Mouse (Mus musculus): ENCODE measurements around the gene Chrna10. TPM values are rescaled to one million over a fixed set of nuclear protein-coding genes. Genes with fewer than 3 reads are reported as not detected.

The Chrna10 gene
- total and polyA plus RNA-seq, 2 experiments: 0.04 TPM; not detected in 1

DNA sequence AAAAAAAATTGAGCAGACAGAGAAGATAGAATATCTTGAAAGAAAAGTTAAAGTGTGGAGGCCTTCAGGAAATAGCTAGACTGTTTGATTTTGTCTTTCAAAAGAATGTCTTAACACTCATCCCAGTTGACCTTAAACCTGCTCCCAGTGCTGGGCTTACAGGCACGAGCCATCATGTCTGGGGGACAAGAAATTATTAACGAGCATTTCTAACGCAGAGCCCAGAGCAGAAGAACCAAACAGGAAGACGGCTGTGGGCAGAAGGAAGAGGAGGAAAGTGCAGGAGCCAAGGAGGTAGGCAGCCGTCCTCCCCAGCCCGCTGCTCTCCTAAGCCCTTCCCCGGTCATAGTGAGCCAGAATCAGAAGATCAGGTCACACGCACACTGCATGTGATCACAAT is 36.3 kb downstream of the Chrna10 start:
- Histone ChIP-seq H3K27me3 (ENCODE audit: control insufficient read depth, insufficient read depth, low read length) (no peaks in the 10 kb centered on the region), H3K79me2 (ENCODE audit: control insufficient read depth, insufficient read depth, low read length) (no peaks in the 10 kb centered on the region), H3K36me3 (ENCODE audit: control insufficient read depth, insufficient read depth, low read length) (peaks cover 22% of the 10 kb centered on the region; the same call in 1 of the 2 replicates), H3K9ac (ENCODE audit: low read depth, low read length) (no peak overlapping the region), H3K4me3 (ENCODE audit: insufficient read depth, low read depth, low read length) (no peak overlapping the region), H3K4me1 (ENCODE audit: control insufficient read depth, insufficient read depth, low read length) (no peaks in the 10 kb centered on the region), H3K27ac (replicated peaks; ENCODE audit: insufficient read depth, low read depth, low read length) (no peak overlapping the region)
- DNase-seq (ENCODE audit: extremely low read depth, low read depth, low spot score): no peak
- WGBS: 87% methylated on average over 8 of the region's 8 CpGs
- TF ChIP-seq POLR2A (IDR thresholded peaks at IDR 0.05; ENCODE audit: extremely low read depth, insufficient read depth, low read length) (no peak), CTCF (IDR thresholded peaks at IDR 0.05; ENCODE audit: low read depth, low read length) (no peak)

DNA sequence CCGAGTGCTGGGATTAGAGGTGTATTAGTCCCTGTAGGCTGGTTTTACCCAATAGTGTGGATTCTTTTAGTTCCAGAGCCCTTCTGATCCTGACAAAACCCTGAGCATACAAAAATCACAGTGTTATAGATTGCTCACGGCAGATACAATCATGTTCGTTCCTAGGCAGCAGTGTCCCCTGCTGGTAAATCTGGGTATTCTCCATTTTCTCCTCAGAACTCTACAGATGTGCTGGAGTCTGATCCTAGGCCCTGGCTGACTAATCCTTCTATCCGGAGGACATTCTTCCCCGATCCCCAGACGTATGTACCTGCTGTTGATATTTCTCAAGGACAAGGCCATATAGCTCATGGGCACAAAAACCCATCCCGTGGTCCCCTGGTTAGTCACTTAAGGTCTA is 38.1 kb downstream of the Chrna10 start:
- Histone ChIP-seq H3K4me3 (ENCODE audit: insufficient read depth, low read depth, low read length) (no peak overlapping the region), H3K9ac (ENCODE audit: low read depth, low read length) (no peak overlapping the region), H3K27ac (replicated peaks; ENCODE audit: insufficient read depth, low read depth, low read length) (no peak overlapping the region), H3K36me3 (ENCODE audit: control insufficient read depth, insufficient read depth, low read length) (peaks cover 27% of the 10 kb centered on the region; the same call in 1 of the 2 replicates), H3K27me3 (ENCODE audit: control insufficient read depth, insufficient read depth, low read length) (no peaks in the 10 kb centered on the region), H3K79me2 (ENCODE audit: control insufficient read depth, insufficient read depth, low read length) (no peaks in the 10 kb centered on the region), H3K4me1 (ENCODE audit: control insufficient read depth, insufficient read depth, low read length) (no peaks in the 10 kb centered on the region)
- TF ChIP-seq CTCF (IDR thresholded peaks at IDR 0.05; ENCODE audit: low read depth, low read length) (peak; percentile 45), POLR2A (IDR thresholded peaks at IDR 0.05; ENCODE audit: extremely low read depth, insufficient read depth, low read length) (no peak)
- WGBS: 77% methylated on average over 7 of the region's 7 CpGs
- DNase-seq (ENCODE audit: extremely low read depth, low read depth, low spot score): peak; percentile 29

DNA sequence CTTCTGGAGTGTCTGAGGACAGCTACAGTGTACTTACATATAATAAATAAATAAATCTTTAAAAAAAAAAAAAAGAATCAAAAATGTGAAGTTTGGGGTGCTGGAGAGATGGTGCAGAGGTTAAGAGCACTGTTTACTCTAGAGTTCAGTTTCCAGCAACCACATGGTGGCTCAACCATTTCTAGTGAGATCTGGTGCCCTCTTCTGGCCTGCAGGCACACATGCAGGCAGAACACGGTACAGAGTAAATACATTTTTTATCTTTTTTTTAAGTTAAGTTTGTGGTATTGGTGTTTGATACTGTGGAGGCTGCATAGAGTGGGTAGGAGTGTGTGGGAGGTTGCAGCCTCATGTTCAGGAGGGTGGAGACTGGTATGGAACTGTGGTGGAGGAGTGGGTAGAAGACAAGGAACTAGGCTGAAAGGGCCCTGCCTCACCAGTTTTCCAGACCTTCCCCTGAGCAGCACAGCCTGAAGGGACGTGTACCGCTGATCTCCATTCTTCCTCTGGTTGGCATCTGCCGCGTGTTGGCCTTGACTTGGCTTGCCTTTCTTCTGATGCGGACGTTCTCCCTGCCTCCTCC is 39.8 kb downstream of the Chrna10 start:
- Histone ChIP-seq H3K4me1 (ENCODE audit: control insufficient read depth, insufficient read depth, low read length) (no peaks in the 10 kb centered on the region), H3K4me3 (ENCODE audit: insufficient read depth, low read depth, low read length) (no peak overlapping the region), H3K27me3 (ENCODE audit: control insufficient read depth, insufficient read depth, low read length) (no peaks in the 10 kb centered on the region), H3K79me2 (ENCODE audit: control insufficient read depth, insufficient read depth, low read length) (no peaks in the 10 kb centered on the region), H3K36me3 (ENCODE audit: control insufficient read depth, insufficient read depth, low read length) (peaks cover 35% of the 10 kb centered on the region), H3K9ac (ENCODE audit: low read depth, low read length) (no peak overlapping the region), H3K27ac (replicated peaks; ENCODE audit: insufficient read depth, low read depth, low read length) (no peak overlapping the region)
- TF ChIP-seq CTCF (IDR thresholded peaks at IDR 0.05; ENCODE audit: low read depth, low read length) (peak; percentile 57; the same call in 1 of the 2 replicates), POLR2A (IDR thresholded peaks at IDR 0.05; ENCODE audit: extremely low read depth, insufficient read depth, low read length) (no peak)
- DNase-seq (ENCODE audit: extremely low read depth, low read depth, low spot score): peak; percentile 17
- WGBS: 84% methylated on average over 7 of the region's 7 CpGs

DNA sequence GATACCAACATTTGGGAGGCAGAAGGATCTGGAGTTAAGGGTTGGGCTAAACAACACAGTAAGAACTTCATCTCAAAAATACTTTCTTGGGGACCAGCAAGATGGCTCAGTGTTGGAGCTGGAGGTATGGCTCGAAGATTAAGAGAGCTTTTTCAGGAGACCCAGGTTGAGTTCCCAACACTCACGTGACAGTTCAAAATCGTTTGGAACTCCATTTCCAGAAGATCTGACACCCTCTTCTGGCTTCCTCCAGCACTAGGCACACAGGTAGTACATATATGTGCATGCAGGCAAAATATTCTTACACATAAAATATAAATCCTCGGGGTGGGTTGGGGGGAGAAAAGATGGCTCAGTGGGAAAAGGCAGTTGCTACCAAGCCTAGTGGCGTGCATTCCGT is 50.3 kb downstream of the Chrna10 start:
- H3K4me3 ChIP-seq (ENCODE audit: insufficient read depth, low read depth, low read length): peak overlapping the region; percentile 61; the same call in 1 of the 2 replicates
- 60% methylated on average over 6 of the region's 6 CpGs for WGBS
- no peaks in the 10 kb centered on the region for H3K27me3 ChIP-seq (ENCODE audit: control insufficient read depth, insufficient read depth, low read length)
- DNase-seq (ENCODE audit: extremely low read depth, low read depth, low spot score): no peak
- H3K9ac ChIP-seq (ENCODE audit: low read depth, low read length): no peak overlapping the region
- peaks cover 14% of the 10 kb centered on the region; the same call in 1 of the 2 replicates for H3K79me2 ChIP-seq (ENCODE audit: control insufficient read depth, insufficient read depth, low read length)
- peaks cover 23% of the 10 kb centered on the region for H3K4me1 ChIP-seq (ENCODE audit: control insufficient read depth, insufficient read depth, low read length)
- H3K27ac ChIP-seq (replicated peaks; ENCODE audit: insufficient read depth, low read depth, low read length): no peak overlapping the region
- TF ChIP-seq POLR2A (IDR thresholded peaks at IDR 0.05; ENCODE audit: extremely low read depth, insufficient read depth, low read length): no peak
- TF ChIP-seq CTCF (IDR thresholded peaks at IDR 0.05; ENCODE audit: low read depth, low read length): no peak
- no peaks in the 10 kb centered on the region; the same call in 1 of the 2 replicates for H3K36me3 ChIP-seq (ENCODE audit: control insufficient read depth, insufficient read depth, low read length)

DNA sequence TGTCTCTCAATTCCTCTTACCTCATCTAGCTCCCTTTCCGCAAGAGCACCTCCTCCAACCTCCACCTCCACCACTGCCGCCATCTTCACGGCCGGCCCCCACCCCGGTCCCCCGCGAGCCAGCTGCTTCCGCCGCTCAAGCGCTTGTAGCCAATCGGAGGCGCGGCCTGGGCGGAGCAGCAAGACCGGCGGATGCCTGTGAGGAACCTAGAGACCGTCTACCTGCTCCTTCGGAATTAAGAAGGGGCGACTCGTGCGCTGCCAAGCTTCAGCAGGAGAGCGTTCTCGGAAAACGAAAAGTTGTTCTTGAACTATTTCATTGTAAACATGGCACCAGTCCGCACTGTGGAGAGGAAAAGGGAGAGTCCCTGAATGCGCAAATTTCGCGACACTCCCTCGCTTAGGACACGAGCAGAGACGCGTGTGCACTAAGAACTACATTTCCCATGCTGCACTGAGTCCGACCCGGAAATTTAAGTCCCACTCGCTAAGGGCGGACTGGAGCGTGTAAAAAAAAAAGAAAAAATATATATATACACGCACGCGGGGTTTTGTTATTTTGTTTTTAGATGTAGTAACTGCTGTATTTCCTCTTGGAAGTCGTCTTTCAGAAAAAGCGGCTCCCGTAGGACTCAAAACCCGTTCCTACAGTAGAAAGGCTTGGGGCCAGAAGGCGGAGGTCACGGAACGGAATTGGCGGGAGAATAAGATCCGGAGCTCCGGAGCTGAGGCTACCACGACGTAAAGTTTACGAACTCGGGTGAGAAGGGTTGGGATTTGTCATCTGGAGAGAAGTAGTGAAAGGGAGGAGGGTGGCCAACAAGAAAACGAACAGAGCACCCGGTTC is 51.4 kb downstream of the Chrna10 start, which contains the start of the genes Rnf121, Xndc1 and Xntrpc:
Gene Rnf121, minus strand, starts transcription at position 424 of the 846 bp plus-strand sequence.
Gene Xndc1, plus strand, starts transcription at position 466 of the 846 bp plus-strand sequence.
Gene Xntrpc, plus strand, starts transcription at position 668 of the 846 bp plus-strand sequence.
- Histone ChIP-seq H3K79me2 (ENCODE audit: control insufficient read depth, insufficient read depth, low read length) (peaks cover 14% of the 10 kb centered on the region; the same call in 1 of the 2 replicates), H3K27ac (replicated peaks; ENCODE audit: insufficient read depth, low read depth, low read length) (peak within 1 kb of the TSS; percentile 72), H3K27me3 (ENCODE audit: control insufficient read depth, insufficient read depth, low read length) (no peaks in the 10 kb centered on the region), H3K4me3 (ENCODE audit: insufficient read depth, low read depth, low read length) (peak within 1 kb of the TSS; percentile 61), H3K36me3 (ENCODE audit: control insufficient read depth, insufficient read depth, low read length) (no peaks in the 10 kb centered on the region), H3K4me1 (ENCODE audit: control insufficient read depth, insufficient read depth, low read length) (peaks cover 27% of the 10 kb centered on the region), H3K9ac (ENCODE audit: low read depth, low read length) (peak within 1 kb of the TSS; percentile 70)
- under 1% methylated on average over 56 of the region's 56 CpGs for WGBS
- TF ChIP-seq CTCF (IDR thresholded peaks at IDR 0.05; ENCODE audit: low read depth, low read length): no peak
- TF ChIP-seq POLR2A (IDR thresholded peaks at IDR 0.05; ENCODE audit: extremely low read depth, insufficient read depth, low read length): peak; percentile 59; the same call in 1 of the 2 replicates
- peak; percentile 91 for DNase-seq (ENCODE audit: extremely low read depth, low read depth, low spot score)

Measured in liver, adult 2 months (tissue).